Mouse (Mus musculus) embryonic facial prominence, embryonic 15.5 days (tissue): ENCODE data around the gene Clic6. TPM values are rescaled to one million over a fixed set of nuclear protein-coding genes. Genes with fewer than 3 reads are reported as not detected.
A peak's percentile ranks its signal among the peaks of the same experiment; 100 is the strongest.

ENCODE experiments used
- ATAC-seq: fragments of 200-750 bp; cut with Nextera tagmentation; 2 replicates; pipeline ENCODE4 v1.8.0; 2017; ENCODE audit warnings: low read depth, moderate TSS enrichment; ENCODE audit not compliant: insufficient number of reproducible peaks, low FRiP score, low TSS enrichment
- H3K27ac ChIP-seq: fragments of 300-500 bp; sonication (generic); replicated peaks from 2 replicates; pipeline ENCODE4 v1.5.1; 2015; ENCODE audit warnings: mild to moderate bottlenecking, inconsistent platforms
- H3K27me3 ChIP-seq: fragments of 300-500 bp; sonication (generic); 2 replicates; pipeline ENCODE4 v1.6.1; 2015; ENCODE audit warnings: inconsistent platforms
- H3K36me3 ChIP-seq: fragments of 300-500 bp; sonication (generic); 2 replicates; pipeline ENCODE4 v1.6.1; 2015; ENCODE audit warnings: mild to moderate bottlenecking, inconsistent platforms
- H3K4me1 ChIP-seq: fragments of 300-500 bp; sonication (generic); 2 replicates; pipeline ENCODE4 v1.6.1; 2015; ENCODE audit warnings: inconsistent platforms
- H3K4me2 ChIP-seq: fragments of 300-500 bp; sonication (generic); replicated peaks from 2 replicates; pipeline ENCODE4 v1.6.1; 2015; ENCODE audit warnings: mild to moderate bottlenecking, inconsistent platforms
- H3K4me3 ChIP-seq: fragments of 300-500 bp; sonication (generic); replicated peaks from 2 replicates; pipeline ENCODE4 v1.5.1; 2015; ENCODE audit warnings: mild to moderate bottlenecking, inconsistent platforms
- H3K9ac ChIP-seq: fragments of 300-500 bp; sonication (generic); 2 replicates; pipeline ENCODE4 v1.6.1; 2015; ENCODE audit warnings: inconsistent platforms
- H3K9me3 ChIP-seq: fragments of 300-500 bp; sonication (generic); replicated peaks from 2 replicates; pipeline ENCODE4 v1.6.1; 2016; ENCODE audit warnings: inconsistent platforms
- WGBS: fragments of 180-500 bp; shearing (Covaris S2); methylation state at CpG from one replicate; pipeline ENCODE4 v1.1.7; 2015; 5-methylcytosine and 5-hydroxymethylcytosine counted together
- polyA plus RNA-seq: library from polyadenylated mRNA; unstranded; fragments of >200 nt; fragmentation: Nextera tagmentation; extraction: Ambion mirVana; gene quantifications from 2 replicates; pipeline ENCODE4 v1.2.1, GENCODE M21; 2015

Gene Clic6
- polyA plus RNA-seq = 6.7 and 8.8 TPM in 2 replicates

DNA sequence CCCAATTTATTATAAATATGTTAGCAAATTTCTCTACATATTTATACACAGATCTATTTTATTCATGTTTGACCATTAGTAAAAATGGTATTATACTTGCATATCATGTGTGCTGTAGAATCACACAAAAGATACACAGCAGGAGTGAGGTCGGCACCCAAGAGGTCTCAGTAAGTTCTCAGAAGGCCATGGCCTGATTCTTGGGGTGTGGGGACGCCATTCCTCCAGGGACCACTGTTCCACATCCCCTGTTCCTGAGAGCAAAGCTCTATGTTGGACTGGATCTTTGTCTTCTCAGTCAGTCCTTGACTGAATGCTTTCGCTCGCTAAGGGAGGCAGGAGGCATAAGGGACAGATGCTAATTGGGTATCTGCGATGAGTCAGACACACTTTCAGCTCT, at the start of gene Clic6:
TSS of gene Clic6 (plus strand) at position 301 of the 400 bp plus-strand sequence.
- Histone ChIP-seq H3K27ac (no peak within 1 kb of the TSS), H3K36me3 (no peaks in the 10 kb centered on the region), H3K9me3 (no peaks in the 10 kb centered on the region), H3K27me3 (peaks cover under 1% of the 10 kb centered on the region; the same call in 1 of the 2 replicates), H3K4me3 (no peak within 1 kb of the TSS), H3K9ac (no peak within 1 kb of the TSS), H3K4me1 (no peaks in the 10 kb centered on the region), H3K4me2 (no peak within 1 kb of the TSS)
- ATAC-seq = no peak
- WGBS = 85% methylated on average over 5 of the region's 5 CpGs

DNA sequence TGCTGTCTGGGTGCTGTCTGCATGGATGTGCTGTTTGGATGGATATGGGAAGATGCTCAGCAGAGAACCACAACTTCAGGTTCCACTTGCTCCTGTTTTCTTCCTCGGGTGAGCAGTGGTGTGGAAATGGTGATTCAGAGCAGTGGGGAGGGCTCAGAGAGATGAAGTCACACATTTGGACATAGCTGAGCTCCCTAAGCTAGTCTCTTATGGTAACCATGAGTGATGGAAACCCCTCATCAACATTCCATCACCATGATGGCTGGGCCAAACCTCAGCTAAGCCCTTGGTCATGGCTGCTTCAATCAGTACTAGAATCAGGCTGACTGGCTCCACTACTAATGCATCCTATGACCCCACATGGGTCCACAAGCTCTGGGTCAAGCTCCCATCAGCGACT, 45.8 kb upstream of the Clic6 start:
- no peak for ATAC-seq
- WGBS = 48% methylated on average over 2 of the region's 2 CpGs

DNA sequence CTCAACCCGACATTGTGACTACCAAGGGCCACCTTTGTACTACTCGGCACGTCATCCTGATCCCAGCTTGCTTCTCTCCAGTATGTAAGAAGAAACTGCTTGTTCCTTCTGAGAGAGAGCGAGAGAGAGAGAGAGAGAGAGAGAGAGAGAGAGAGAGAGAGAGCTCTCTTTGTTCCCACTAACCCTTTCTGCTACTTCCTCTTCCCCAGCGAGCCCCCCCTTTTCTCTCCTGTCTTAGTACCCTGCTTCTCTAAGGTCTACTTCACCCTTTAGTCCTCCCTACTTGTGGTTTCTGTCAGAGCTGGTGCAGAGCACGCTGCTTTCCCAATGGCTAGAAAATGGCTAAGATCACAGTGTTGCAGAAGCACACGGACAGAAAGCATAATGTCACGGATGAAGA, 45.3 kb upstream of the Clic6 start:
- no peak for ATAC-seq
- Histone ChIP-seq H3K27ac (no peak overlapping the region), H3K27me3 (no peaks in the 10 kb centered on the region), H3K4me3 (no peak overlapping the region), H3K4me1 (0 out of 2 replicates have a peak, but pooled peaks cover 11% of the 10 kb centered on the region), H3K9me3 (no peaks in the 10 kb centered on the region), H3K4me2 (no peak overlapping the region), H3K9ac (no peak overlapping the region), H3K36me3 (no peaks in the 10 kb centered on the region)
- 47% methylated on average over 8 of the region's 8 CpGs for WGBS

More for the DNA sequence above, 45.8 kb upstream of the Clic6 start:
- no peak overlapping the region for H3K27ac ChIP-seq
- H3K4me2 ChIP-seq = no peak overlapping the region
- no peak overlapping the region for H3K9ac ChIP-seq
- 0 out of 2 replicates have a peak, but pooled peaks cover 9% of the 10 kb centered on the region for H3K4me1 ChIP-seq
- no peak overlapping the region for H3K4me3 ChIP-seq
- H3K36me3 ChIP-seq = 0 out of 2 replicates have a peak, but pooled peaks cover 2% of the 10 kb centered on the region
- no peaks in the 10 kb centered on the region for H3K9me3 ChIP-seq
- H3K27me3 ChIP-seq = no peaks in the 10 kb centered on the region

DNA sequence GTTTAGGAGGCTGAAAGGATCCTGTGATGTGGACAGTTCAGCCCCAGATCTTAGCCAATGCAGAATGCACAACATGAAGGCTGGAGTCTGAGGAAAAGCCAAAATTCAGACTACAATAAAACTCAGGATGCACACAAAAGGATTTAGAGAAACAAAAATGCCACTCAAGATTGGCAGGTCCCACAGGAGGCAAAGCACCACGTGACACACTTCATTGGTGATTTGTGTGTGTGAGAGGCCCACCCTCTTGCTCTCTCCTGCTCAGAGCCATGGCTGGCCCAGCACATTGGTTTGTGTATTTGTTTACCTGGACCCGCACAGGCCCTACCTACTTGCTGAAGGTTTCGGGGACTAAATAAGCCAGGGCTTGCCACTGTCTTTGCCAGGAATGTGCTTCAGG, 44.3 kb upstream of the Clic6 start:
- no peak for ATAC-seq
- Histone ChIP-seq H3K27me3 (no peaks in the 10 kb centered on the region), H3K9ac (no peak overlapping the region), H3K9me3 (no peaks in the 10 kb centered on the region), H3K27ac (peak overlapping the region; percentile 34; the same call in 1 of the 2 replicates), H3K4me3 (no peak overlapping the region), H3K4me2 (no peak overlapping the region), H3K36me3 (no peaks in the 10 kb centered on the region), H3K4me1 (0 out of 2 replicates have a peak, but pooled peaks cover 7% of the 10 kb centered on the region)
- WGBS = 74% methylated on average over 3 of the region's 3 CpGs

DNA sequence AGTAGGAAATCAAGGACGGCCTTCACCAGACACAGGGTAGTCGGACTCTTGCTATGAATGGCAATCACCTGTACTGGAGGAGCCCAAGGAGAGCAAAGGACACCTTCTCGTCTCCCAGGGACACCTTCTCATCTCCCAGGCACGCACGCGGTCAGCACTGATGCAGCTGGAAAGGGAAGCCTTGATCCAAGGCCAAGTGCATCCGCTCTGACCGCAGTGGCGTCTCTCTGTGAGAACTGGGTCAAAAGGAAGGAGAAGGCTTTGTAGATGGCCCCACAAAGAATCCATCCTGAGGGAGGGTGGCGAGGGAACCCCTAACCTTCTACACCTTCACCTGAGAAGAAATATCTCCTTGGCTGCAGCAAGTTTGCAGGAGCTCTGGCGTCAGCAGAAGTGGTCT, 43.4 kb upstream of the Clic6 start:
- ATAC-seq = no peak
- WGBS = 88% methylated on average over 11 of the region's 11 CpGs
- H3K36me3 ChIP-seq = no peaks in the 10 kb centered on the region
- no peak overlapping the region for H3K4me3 ChIP-seq
- no peaks in the 10 kb centered on the region for H3K9me3 ChIP-seq
- H3K4me1 ChIP-seq = 0 out of 2 replicates have a peak, but pooled peaks cover 7% of the 10 kb centered on the region
- no peak overlapping the region for H3K4me2 ChIP-seq
- H3K9ac ChIP-seq = no peak overlapping the region
- H3K27me3 ChIP-seq = no peaks in the 10 kb centered on the region
- H3K27ac ChIP-seq = no peak overlapping the region

DNA sequence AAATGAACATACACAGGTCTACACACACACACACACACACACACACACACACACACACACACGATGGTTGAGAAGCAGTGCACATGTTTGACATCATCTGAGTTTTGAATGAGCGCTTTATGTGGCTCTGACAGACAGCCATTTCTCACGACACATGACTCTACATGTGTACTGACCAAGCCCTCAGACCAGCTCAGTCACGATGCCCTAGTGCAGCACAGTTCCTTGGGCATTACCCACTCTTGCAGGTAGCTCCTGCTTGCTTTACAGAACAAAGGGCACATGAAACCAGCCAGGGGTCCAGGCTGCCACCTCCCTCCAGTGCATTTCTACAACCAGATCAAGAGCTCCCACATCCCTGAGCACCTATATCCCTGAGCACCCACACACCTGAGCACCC, 42.6 kb upstream of the Clic6 start:
- no peaks in the 10 kb centered on the region for H3K36me3 ChIP-seq
- no peak for ATAC-seq

DNA sequence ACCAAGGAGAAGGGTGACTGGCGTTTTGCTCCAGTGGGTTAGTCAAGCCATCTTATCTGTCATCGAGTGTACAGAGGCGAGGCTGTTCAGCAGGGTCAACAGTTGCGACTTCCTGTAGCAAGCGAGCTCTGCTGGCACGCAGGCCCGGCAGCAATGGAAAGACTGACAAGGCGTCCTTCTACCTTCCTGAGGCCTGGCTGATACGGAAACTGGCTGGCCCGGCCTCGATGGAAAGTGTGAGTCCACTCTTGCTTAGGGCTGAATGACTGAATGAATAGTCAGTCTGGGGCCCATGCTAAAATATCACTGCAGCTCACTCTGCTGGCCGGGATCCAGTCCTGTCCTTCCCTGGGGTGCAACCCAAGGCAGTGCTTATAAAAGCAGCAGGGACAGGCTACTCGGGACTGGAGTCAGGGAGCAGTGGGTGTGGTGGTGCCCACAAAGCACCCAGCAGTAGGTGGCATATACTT, 41.9 kb upstream of the Clic6 start:
- Histone ChIP-seq H3K9ac (no peak overlapping the region), H3K4me2 (no peak overlapping the region), H3K27me3 (no peaks in the 10 kb centered on the region), H3K9me3 (no peaks in the 10 kb centered on the region), H3K27ac (no peak overlapping the region), H3K4me3 (no peak overlapping the region), H3K4me1 (0 out of 2 replicates have a peak, but pooled peaks cover 7% of the 10 kb centered on the region), H3K36me3 (peaks cover 1% of the 10 kb centered on the region; the same call in 1 of the 2 replicates)
- peak; percentile 22; the same call in 1 of the 2 replicates for ATAC-seq
- WGBS = 52% methylated on average over 13 of the region's 13 CpGs

More for the DNA sequence above, 42.6 kb upstream of the Clic6 start:
- H3K4me3 ChIP-seq = no peak overlapping the region
- 0 out of 2 replicates have a peak, but pooled peaks cover 7% of the 10 kb centered on the region for H3K4me1 ChIP-seq
- H3K27ac ChIP-seq = no peak overlapping the region
- no peak overlapping the region for H3K9ac ChIP-seq
- no peaks in the 10 kb centered on the region for H3K27me3 ChIP-seq
- no peaks in the 10 kb centered on the region for H3K9me3 ChIP-seq
- H3K4me2 ChIP-seq = no peak overlapping the region
- WGBS = 81% methylated on average over 4 of the region's 4 CpGs

DNA sequence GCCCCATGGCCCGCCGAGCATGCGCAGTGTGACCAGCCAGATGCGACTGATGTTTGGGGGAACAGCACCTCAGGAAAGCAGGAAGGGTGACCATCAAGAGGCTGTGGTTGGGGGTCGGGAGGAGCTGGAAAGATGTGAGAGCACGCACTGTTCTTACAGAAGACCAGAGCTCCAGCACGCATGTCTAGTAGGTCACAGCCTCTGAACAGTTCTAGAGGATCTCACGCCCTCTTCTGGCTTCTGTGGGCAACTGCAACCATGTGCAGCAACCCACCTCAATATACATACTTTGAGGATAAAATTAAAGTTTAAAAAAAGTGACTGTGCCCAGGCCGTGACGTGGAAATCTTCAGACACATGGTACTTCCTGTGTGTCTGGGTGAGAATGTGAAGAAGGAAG, 40.2 kb upstream of the Clic6 start:
- H3K4me2 ChIP-seq = no peak overlapping the region
- WGBS = 65% methylated on average over 10 of the region's 10 CpGs
- H3K4me3 ChIP-seq = no peak overlapping the region
- H3K4me1 ChIP-seq = peaks cover 15% of the 10 kb centered on the region
- no peaks in the 10 kb centered on the region for H3K27me3 ChIP-seq
- H3K9me3 ChIP-seq = no peaks in the 10 kb centered on the region
- H3K27ac ChIP-seq = no peak overlapping the region
- H3K9ac ChIP-seq = no peak overlapping the region
- peaks cover 4% of the 10 kb centered on the region; the same call in 1 of the 2 replicates for H3K36me3 ChIP-seq
- ATAC-seq = no peak

DNA sequence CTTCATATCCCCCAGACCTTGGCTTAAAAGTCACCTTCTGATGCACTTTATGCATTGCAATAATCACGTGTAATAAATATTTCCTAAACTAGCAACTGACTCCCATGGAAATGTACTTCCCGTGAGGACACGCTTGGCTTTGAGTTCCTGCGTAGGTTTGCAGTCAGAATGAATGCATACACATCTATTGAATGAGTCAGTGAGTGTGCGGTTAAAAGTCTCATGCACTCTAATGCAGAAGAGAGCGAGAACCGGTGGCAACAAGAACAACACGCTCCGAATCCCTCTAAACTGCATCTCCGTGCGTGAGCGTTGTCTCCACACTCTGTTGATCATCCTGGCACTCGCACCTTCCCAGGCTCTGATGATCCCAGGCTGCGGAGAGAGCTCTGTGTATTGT, 36.5 kb upstream of the Clic6 start:
- Histone ChIP-seq H3K9me3 (no peaks in the 10 kb centered on the region), H3K4me1 (peaks cover 31% of the 10 kb centered on the region), H3K4me2 (no peak overlapping the region), H3K36me3 (peaks cover 4% of the 10 kb centered on the region; the same call in 1 of the 2 replicates), H3K9ac (no peak overlapping the region), H3K4me3 (no peak overlapping the region), H3K27me3 (no peaks in the 10 kb centered on the region), H3K27ac (no peak overlapping the region)
- ATAC-seq = no peak
- 87% methylated on average over 14 of the region's 14 CpGs for WGBS

DNA sequence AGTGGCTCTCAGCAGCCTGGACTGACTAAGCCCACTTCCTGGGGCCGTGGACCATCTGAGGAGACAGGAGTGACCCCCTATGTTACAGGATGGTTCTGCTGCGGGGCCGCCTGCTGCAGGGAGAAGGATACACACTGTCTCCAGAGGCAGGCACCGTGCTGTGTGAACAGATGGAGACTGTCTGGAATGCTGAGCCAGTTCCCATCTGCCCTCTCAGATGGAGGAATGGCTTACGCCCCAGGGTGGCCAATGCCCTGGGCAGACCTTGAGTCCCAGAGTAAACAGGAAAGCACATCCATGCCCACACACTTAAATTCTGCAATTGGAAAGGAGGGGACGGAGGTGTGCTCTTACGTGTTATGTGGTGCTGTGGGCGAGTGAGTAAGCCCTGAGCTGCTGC, 35.2 kb upstream of the Clic6 start:
- Histone ChIP-seq H3K4me2 (no peak overlapping the region), H3K4me1 (peaks cover 32% of the 10 kb centered on the region), H3K36me3 (peaks cover 4% of the 10 kb centered on the region; the same call in 1 of the 2 replicates), H3K4me3 (no peak overlapping the region), H3K27me3 (no peaks in the 10 kb centered on the region), H3K9ac (no peak overlapping the region), H3K9me3 (no peaks in the 10 kb centered on the region), H3K27ac (0 out of 2 replicates have a peak overlapping the region, but pooled peaks have one; percentile 17)
- WGBS = 74% methylated on average over 8 of the region's 8 CpGs
- no peak for ATAC-seq

DNA sequence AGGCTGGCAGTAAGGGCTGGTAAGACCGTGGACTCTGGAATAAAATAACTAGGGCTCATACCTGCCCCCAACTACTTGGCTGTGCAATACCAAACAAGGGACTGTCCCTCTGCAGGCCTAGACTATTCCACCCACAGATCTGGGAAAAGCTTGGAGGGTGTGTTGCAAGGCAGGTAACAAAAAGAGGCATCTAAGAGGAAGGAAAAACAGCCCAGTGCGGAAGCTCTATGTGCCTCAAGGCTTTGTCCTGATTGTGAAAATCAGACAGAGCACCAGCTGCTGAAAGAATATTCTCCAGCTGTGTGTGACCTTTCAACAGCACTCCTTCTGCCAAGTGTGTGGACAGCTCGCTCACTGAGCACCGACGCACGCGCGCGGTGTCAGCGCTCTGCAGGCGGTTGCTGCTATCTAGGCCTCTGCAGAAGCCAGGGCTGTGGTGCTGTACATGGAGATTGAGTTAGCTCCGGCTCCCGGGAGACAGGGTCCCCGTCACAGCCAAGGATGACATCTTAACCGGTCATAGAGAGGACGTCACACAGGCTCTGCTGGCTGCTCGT, 33.9 kb upstream of the Clic6 start:
- Histone ChIP-seq H3K27ac (no peak overlapping the region), H3K9ac (no peak overlapping the region), H3K4me1 (peaks cover 32% of the 10 kb centered on the region), H3K4me3 (no peak overlapping the region), H3K27me3 (no peaks in the 10 kb centered on the region), H3K4me2 (no peak overlapping the region), H3K9me3 (no peaks in the 10 kb centered on the region), H3K36me3 (peaks cover 4% of the 10 kb centered on the region; the same call in 1 of the 2 replicates)
- no peak for ATAC-seq
- WGBS = 80% methylated on average over 17 of the region's 17 CpGs
